Mouse (Mus musculus): ENCODE data around the gene Ier5l. TPM values are rescaled to one million over a fixed set of nuclear protein-coding genes. Genes with fewer than 3 reads are reported as not detected.

The Ier5l gene
- polyA plus RNA-seq, 1 experiment from 2014 or later, result 2.7 TPM

- peaks cover 19% of the 10 kb centered on the region for H3K4me1 ChIP-seq
- no peak overlapping the region for H3K27ac ChIP-seq (replicated peaks)
- H3K9ac ChIP-seq (replicated peaks), result no peak overlapping the region
- H3K27me3 ChIP-seq, result peaks cover 19% of the 10 kb centered on the region
- no peak overlapping the region for H3K4me3 ChIP-seq
- H3K36me3 ChIP-seq, result no peaks in the 10 kb centered on the region
- no peak overlapping the region for H3K4me2 ChIP-seq (replicated peaks)
- 64% methylated on average over 1 of the region's 1 CpGs for WGBS
- ATAC-seq (ENCODE audit: low FRiP score, low read depth), result no peak
- H3K9me3 ChIP-seq, result no peaks in the 10 kb centered on the region
Measured at GRCm38 (mm10) chr2:30478526-30478925, 4.5 kb upstream of the Ier5l start.

- H3K4me3 ChIP-seq, result no peak overlapping the region
Measured at GRCm38 (mm10) chr2:30476241-30476640, 2.2 kb upstream of the Ier5l start.

DNA sequence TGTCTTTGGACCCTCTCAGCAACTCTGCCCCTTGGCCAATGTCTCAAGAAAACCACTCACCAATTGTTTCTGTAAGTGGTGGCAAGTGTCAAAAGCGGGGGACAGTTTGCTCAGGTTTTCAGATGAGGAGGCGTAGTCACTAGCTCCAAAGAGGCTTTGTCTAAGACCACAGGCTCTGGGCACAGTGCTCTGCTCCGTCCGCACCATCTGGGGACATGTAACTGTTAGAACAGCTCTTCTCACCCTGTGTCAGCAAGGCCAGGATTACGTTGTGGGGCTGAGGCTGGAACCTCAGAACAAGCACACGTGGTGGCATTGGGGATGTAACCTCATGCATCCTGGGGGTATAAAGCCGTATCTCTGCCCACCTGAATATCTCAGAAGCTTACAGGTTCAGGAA, 1.4 kb upstream of the Ier5l start:
- H3K36me3 ChIP-seq, result no peaks in the 10 kb centered on the region
- H3K4me3 ChIP-seq, result no peak overlapping the region
- no peak for ATAC-seq (ENCODE audit: low FRiP score, low read depth)

More at GRCm38 (mm10) chr2:30476241-30476640, 2.2 kb upstream of the Ier5l start:
- Histone ChIP-seq H3K27ac (replicated peaks) (no peak overlapping the region), H3K4me2 (replicated peaks) (no peak overlapping the region), H3K9me3 (no peaks in the 10 kb centered on the region), H3K36me3 (no peaks in the 10 kb centered on the region), H3K4me1 (peaks cover 24% of the 10 kb centered on the region), H3K9ac (replicated peaks) (0 out of 2 replicates have a peak overlapping the region, but pooled peaks have one; percentile 20), H3K27me3 (peaks cover 19% of the 10 kb centered on the region)
- 50% methylated on average over 2 of the region's 2 CpGs for whole genome bisulfite sequencing
- ATAC-seq (ENCODE audit: low FRiP score, low read depth), result no peak

GRCm38 (mm10) chr2:30474776-30475175, 757 bp upstream of the Ier5l start:
- peak overlapping the region; percentile 94 for H3K4me2 ChIP-seq (replicated peaks)
- H3K4me3 ChIP-seq, result peak overlapping the region; percentile 88
- WGBS, result 11% methylated on average over 4 of the region's 4 CpGs
- ATAC-seq (ENCODE audit: low FRiP score, low read depth), result no peak
- H3K4me1 ChIP-seq, result peaks cover 34% of the 10 kb centered on the region
- no peaks in the 10 kb centered on the region for H3K36me3 ChIP-seq
- no peak overlapping the region for H3K27ac ChIP-seq (replicated peaks)
- no peaks in the 10 kb centered on the region for H3K9me3 ChIP-seq
- H3K27me3 ChIP-seq, result peaks cover 19% of the 10 kb centered on the region
- H3K9ac ChIP-seq (replicated peaks), result no peak overlapping the region

More for the DNA sequence above, 1.4 kb upstream of the Ier5l start:
- WGBS, result 80% methylated on average over 7 of the region's 7 CpGs
- H3K27me3 ChIP-seq, result peaks cover 19% of the 10 kb centered on the region
- H3K4me2 ChIP-seq (replicated peaks), result no peak overlapping the region
- no peak overlapping the region for H3K27ac ChIP-seq (replicated peaks)
- H3K9ac ChIP-seq (replicated peaks), result no peak overlapping the region
- H3K4me1 ChIP-seq, result peaks cover 29% of the 10 kb centered on the region
- H3K9me3 ChIP-seq, result no peaks in the 10 kb centered on the region

DNA sequence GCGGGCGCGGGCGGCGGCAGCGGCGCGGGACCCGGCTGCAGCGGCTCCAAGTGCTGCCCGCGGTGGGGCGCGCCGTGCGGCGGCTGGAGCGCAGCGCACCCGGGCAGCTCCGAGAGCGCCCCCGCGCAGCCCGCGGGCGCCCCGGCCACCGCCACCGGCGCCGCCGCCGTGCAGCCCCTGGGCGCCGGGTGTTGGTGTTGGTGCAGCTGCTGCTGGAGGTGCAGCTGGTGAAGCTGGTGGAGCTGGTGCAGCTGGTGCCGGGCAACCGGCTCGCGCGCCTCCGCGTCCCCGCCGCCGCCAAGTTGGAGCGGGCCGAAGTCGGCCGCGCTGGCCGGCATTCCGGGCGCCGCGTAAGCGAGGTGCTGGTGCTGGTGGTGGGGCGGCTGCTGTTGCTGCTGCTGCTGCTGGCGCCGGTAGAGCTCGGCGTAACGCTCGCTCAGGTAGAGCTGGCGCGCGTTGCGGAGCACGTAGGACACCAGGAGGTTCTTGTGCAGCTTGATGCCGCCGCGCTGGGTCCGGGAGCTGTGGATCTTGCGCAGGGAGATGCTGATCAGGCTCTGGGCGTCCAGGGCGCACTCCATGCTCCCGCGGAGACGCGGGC, 488 bp downstream of the Ier5l start:
- under 1% methylated on average over 55 of the region's 80 CpGs for WGBS
- peaks cover 45% of the 10 kb centered on the region for H3K4me1 ChIP-seq
- peak overlapping the region; percentile 89 for H3K27ac ChIP-seq (replicated peaks)
- peak overlapping the region; percentile 94 for H3K4me2 ChIP-seq (replicated peaks)
- peak; percentile 13; the same call in 1 of the 2 replicates for ATAC-seq (ENCODE audit: low FRiP score, low read depth)
- H3K9ac ChIP-seq (replicated peaks), result peak overlapping the region; percentile 96
- peak overlapping the region; percentile 88 for H3K4me3 ChIP-seq
- no peaks in the 10 kb centered on the region for H3K9me3 ChIP-seq
- H3K36me3 ChIP-seq, result no peaks in the 10 kb centered on the region
- peaks cover 25% of the 10 kb centered on the region for H3K27me3 ChIP-seq

GRCm38 (mm10) chr2:30472731-30473351, 1.2 kb downstream of the Ier5l start:
- ATAC-seq (ENCODE audit: low FRiP score, low read depth), result no peak
- Histone ChIP-seq H3K27ac (replicated peaks) (peak overlapping the region; percentile 89), H3K9ac (replicated peaks) (peak overlapping the region; percentile 96), H3K4me2 (replicated peaks) (peak overlapping the region; percentile 94), H3K4me3 (peak overlapping the region; percentile 88), H3K9me3 (no peaks in the 10 kb centered on the region), H3K27me3 (peaks cover 32% of the 10 kb centered on the region), H3K36me3 (no peaks in the 10 kb centered on the region), H3K4me1 (peaks cover 45% of the 10 kb centered on the region)
- WGBS, result under 1% methylated on average over 60 of the region's 60 CpGs

- under 1% methylated on average over 43 of the region's 51 CpGs for WGBS
- Histone ChIP-seq H3K4me2 (replicated peaks) (peak overlapping the region; percentile 94), H3K4me1 (peaks cover 45% of the 10 kb centered on the region), H3K9me3 (no peaks in the 10 kb centered on the region), H3K27me3 (peaks cover 34% of the 10 kb centered on the region), H3K4me3 (peak overlapping the region; percentile 88), H3K27ac (replicated peaks) (peak overlapping the region; percentile 89), H3K9ac (replicated peaks) (peak overlapping the region; percentile 96), H3K36me3 (no peaks in the 10 kb centered on the region)
- ATAC-seq (ENCODE audit: low FRiP score, low read depth), result no peak
Measured at GRCm38 (mm10) chr2:30471795-30472720, 2.0 kb downstream of the Ier5l start.

DNA sequence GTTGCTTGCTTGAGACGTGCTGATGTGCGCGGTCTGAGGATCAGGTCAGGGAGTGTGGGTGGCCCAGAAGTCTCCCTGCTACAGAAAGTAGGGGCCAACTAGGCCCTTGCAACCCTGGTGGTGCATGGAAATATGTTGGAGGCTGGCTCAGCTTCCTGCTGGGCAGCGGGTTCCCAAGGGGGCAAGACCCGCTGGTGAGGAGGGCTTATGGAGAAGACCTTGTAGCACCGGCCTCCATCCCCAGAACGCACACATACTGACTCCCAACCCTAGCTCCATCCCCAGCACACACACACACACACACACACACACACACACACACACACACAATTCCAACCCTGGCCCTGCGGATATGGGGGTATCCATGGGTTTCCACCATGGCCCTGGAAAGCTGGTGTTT, 3.0 kb downstream of the Ier5l start:
- Histone ChIP-seq H3K9ac (replicated peaks) (peak overlapping the region; percentile 96), H3K4me2 (replicated peaks) (peak overlapping the region; percentile 94), H3K27ac (replicated peaks) (peak overlapping the region; percentile 89), H3K4me3 (peak overlapping the region; percentile 88), H3K27me3 (peaks cover 32% of the 10 kb centered on the region), H3K36me3 (no peaks in the 10 kb centered on the region), H3K9me3 (no peaks in the 10 kb centered on the region), H3K4me1 (peaks cover 41% of the 10 kb centered on the region)
- ATAC-seq (ENCODE audit: low FRiP score, low read depth), result no peak
- WGBS, result 2% methylated on average over 8 of the region's 8 CpGs

DNA sequence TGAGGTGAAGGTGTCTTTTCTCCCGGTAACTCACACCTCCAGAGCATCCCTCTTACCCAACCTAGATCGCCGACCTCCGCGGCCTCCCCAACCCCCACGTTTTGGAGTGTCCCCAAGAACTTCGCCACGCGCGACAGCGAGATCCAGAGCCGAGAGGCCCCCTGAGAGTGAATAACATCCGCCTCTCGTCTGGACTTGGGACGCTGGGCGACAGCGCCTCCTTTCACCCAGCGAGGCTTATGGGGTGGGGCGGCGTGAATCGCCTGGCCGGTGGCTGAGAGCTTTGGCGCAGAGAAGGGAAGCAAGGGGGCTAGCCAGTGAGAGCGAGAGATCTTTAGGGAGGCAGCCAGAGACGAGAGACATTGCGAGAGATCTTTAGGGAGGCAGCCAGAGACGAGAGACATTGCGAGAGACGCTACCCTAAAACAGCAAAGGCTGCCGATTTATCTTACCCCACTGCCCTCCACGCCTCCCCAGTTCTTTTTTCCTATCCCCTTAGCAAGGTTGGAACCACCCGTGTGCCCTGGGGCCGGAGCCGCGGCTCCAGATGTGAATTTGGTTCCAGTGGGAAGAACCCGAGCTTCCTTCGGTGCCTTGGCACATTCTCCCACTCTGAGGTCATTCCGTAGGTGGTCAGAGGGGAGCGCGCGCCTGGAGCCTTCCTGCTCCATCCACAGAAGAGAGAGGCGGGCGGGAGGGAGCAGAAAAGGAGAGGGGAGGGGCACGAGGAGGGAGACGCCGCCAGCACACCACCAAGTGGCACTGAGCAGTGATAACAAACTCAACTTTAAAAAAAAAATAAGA, 3.7 kb downstream of the Ier5l start:
- WGBS, result under 1% methylated on average over 46 of the region's 46 CpGs
- Histone ChIP-seq H3K4me2 (replicated peaks) (peak overlapping the region; percentile 94), H3K27ac (replicated peaks) (peak overlapping the region; percentile 72), H3K9ac (replicated peaks) (peak overlapping the region; percentile 70), H3K36me3 (no peaks in the 10 kb centered on the region), H3K27me3 (peaks cover 25% of the 10 kb centered on the region), H3K4me3 (peak overlapping the region; percentile 88), H3K9me3 (no peaks in the 10 kb centered on the region), H3K4me1 (peaks cover 40% of the 10 kb centered on the region)
- no peak for ATAC-seq (ENCODE audit: low FRiP score, low read depth)

- Histone ChIP-seq H3K4me1 (peaks cover 34% of the 10 kb centered on the region), H3K4me2 (replicated peaks) (peak overlapping the region; percentile 94), H3K27ac (replicated peaks) (peak overlapping the region; percentile 72), H3K27me3 (peaks cover 19% of the 10 kb centered on the region), H3K4me3 (peak overlapping the region; percentile 88), H3K9me3 (no peaks in the 10 kb centered on the region), H3K36me3 (no peaks in the 10 kb centered on the region), H3K9ac (replicated peaks) (peak overlapping the region; percentile 70)
- 0 out of 2 replicates have a peak, but pooled peaks have one; percentile 7 for ATAC-seq (ENCODE audit: low FRiP score, low read depth)
- 0% methylated on average over 19 of the region's 19 CpGs for WGBS
Measured at GRCm38 (mm10) chr2:30469796-30470142, 4.2 kb downstream of the Ier5l start.

DNA sequence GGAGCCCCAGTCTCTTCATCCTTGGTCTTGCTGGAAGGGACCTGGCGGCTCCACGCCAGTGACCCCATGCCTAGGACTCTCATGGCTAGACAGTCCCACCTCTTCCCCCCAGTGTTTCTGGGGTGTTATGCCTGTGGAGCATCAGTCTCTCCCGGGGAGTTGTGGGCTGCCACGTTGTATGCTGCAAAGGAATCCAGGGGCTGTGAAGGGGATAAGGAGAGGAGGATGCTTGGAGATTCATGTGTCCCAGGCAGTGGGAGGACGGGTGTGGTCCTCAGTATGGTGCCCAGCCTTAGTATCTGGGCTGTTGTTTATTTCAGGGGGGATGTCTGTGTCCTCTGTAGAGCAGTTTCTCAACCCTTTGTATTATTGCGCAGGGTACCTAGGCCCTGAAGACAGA, 5.0 kb downstream of the Ier5l start:
- Histone ChIP-seq H3K4me2 (replicated peaks) (peak overlapping the region; percentile 94), H3K4me1 (peaks cover 34% of the 10 kb centered on the region), H3K9me3 (no peaks in the 10 kb centered on the region), H3K4me3 (peak overlapping the region; percentile 88; the same call in 1 of the 2 replicates), H3K9ac (replicated peaks) (peak overlapping the region; percentile 70; the same call in 1 of the 2 replicates), H3K36me3 (no peaks in the 10 kb centered on the region), H3K27ac (replicated peaks) (no peak overlapping the region), H3K27me3 (peaks cover 15% of the 10 kb centered on the region)
- WGBS, result 39% methylated on average over 6 of the region's 6 CpGs
- no peak for ATAC-seq (ENCODE audit: low FRiP score, low read depth)
